Mouse (Mus musculus) frontal cortex, adult 2 months (tissue): ENCODE results near the gene Kcp. TPM values are rescaled to one million over a fixed set of nuclear protein-coding genes. Genes with fewer than 3 reads are reported as not detected.

ENCODE experiments used
- DNase-seq, 2 experiments: peaks; one replicate each; pipeline ENCODE4 v3.0.0; 2022; ENCODE audit warnings: low spot score in 1 of 2; ENCODE audit errors: extremely low spot score in 1 of 2
- polyA plus RNA-seq: library from polyadenylated mRNA; depleted of rRNA; stranded (reverse); fragments of >200 nt; gene quantifications from 2 replicates; pipeline ENCODE4 v1.2.3, GENCODE M21; 2012

Kcp gene
- polyA plus RNA-seq, 1 experiment, result 5.7 TPM

DNA sequence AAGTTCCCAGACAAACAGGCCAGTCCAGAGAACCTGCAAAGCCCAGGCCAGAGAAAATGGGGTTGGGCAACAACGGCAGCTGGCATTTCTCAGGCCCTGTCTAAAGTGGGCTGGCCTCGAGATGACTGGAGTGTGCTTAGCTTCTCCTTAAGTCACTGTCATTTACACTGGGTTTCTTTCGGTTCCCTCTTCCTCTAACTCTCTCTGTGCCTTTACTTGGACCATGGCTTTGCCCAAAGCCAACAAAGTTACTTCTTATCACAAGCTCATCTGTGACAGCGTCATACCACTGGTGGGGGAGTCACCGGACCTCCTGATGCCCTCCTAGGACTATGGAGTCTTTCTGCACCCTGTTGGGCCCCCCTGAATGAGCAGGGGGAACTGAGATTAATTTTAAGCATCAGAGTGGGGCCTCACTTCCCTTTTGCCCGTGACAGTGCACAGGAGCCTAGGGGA lies 16.3 kb upstream of the Kcp start:
- DNase-seq, result no peak

DNA sequence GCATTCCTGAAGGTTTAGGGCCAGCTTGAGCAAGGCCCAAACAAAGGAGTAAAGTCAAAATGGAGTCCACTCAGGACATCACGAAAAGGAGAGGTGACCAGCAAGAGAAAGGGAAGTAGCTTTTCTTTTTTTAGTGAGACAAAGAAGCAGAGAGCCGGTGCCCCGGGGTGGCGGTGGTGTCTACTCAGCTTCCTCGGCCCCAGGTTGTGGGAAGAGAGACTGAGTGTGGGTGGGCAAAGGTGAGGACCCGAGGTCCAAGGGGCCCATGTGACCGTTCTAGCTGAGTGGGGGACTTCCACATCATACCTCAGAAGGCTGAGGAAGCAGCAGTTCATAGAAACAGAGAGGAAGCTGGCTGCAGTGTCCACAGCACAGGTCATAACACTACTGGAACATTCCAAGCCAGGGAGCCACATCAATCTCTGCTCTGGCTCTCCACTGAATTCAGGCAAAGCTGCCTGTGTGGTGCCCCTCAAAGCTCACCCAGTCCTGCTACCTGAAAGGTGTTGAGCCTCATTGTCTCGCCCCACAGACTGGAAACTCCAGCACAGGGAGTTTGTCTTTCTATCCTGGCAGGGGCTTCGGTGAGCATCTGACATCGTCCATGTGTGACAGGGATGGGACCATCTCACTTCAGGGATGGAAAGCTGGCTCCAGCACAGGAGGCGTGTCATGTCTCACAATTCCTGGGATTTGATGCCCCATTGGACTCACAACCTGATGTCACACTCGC lies 15.7 kb upstream of the Kcp start:
- no peak for DNase-seq

DNA sequence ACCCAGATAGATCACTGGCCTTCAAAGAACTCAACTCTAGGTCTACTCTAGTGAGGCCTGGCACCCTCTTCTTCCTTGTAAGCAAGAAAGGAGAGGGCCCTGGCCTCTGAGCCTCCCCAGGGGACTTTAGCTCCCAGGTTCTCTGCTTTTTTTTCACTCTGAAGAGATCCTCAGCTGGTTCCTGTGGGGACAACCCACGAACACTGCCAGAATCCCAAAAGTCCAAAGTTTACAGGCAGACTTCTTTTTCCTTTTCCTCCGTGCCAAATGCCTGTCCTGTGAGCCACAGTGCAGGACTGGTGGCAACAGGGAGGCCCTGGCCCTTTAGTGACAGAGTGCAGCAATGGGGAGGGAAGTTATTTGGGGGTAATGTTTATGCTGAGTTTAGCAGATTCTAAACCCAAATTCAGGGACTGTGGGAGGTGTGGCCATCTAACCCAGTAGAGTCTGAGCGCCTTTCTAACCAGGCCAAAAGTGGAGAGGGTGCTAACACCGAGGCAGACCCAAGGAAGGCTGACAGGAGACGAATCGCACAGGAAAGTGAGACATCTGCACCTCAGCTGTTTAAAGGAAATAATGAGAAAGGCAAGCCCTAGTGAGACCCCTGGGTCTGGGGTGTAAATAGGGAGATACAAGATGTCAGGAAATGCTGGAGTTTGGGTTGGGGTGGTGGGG lies 15.0 kb upstream of the Kcp start:
- DNase-seq, result no peak

DNA sequence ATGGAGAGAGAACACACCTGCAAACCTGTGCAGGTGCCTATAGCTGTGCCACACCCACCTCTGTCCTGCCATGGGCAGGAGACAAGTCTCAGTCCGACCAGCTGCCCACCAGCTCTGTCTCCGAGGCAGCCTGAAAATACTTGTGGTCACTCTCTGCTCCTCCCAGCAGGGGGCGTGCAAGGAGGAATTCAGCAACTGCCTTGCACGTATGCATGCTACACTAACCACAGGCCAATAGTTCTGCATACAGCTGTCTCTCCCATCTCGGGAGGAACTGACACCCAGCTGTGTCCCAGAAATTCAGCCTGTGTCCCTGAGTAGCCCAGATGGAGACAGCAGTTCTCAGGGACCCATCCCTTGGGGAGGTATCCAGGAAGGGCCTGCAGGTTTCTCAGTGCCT lies 9.4 kb upstream of the Kcp start:
- peak in 1 of 2 experiments; percentile 82 for DNase-seq

DNA sequence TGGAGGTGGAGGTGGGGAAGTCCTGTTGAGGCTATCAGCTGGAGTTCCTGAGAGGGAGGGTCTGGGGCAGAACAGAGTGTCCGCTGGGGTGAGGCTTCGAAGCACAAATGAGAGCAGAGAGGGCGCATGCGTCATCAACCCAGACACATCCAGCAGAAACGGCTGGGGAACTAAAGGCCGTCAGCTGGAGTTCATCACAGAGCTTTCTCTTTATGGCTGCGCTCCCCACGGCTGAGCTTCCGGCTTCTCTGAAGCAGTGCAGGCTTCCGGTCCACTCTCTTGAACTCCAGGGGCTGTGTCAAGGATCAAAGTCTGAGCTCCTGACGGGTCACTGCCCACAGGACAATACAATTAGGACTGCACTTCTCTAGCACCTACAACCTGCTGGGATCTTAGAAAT lies 5.5 kb upstream of the Kcp start:
- no peak for DNase-seq

DNA sequence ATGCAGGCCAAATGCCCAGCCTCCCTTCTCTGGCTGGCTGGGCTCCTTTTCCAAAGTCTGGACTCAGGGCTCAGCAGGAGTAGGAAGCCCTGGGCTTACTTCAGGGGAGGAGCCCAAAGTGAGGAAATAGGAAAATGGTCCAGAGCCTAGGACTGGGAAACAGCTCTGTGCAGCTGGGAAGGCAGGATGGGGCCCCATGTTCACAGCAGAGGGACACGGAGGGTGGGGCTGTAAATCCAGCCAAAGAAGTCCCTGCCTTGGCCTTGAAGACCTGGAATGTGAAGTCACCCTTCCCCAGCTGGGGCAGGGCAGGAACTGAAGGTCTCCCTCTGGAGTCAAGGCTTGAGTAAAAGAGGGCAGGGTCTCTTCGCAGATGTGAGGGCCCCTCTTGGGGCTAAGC lies 1.3 kb upstream of the Kcp start:
- DNase-seq, result no peak

DNA sequence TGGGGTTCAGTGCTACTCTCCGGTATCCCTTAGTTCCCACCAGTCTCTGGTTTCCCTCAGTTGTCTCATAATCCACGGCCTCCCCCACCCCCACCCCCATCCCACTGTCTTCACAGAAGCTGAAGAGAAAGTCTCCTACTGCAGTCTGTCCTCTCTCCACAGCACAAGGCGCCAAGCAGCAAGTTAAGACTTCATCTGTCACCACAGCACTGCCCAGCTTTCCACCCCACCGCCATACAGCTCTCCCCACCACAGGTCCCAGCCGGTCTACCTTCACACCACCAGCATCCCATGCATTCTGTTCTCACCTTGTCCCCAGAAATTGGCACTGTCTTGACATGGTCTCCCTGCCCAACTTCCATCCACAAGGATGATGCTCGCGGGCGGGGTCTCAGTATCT lies 918 bp downstream of the Kcp start:
- no peak for DNase-seq

DNA sequence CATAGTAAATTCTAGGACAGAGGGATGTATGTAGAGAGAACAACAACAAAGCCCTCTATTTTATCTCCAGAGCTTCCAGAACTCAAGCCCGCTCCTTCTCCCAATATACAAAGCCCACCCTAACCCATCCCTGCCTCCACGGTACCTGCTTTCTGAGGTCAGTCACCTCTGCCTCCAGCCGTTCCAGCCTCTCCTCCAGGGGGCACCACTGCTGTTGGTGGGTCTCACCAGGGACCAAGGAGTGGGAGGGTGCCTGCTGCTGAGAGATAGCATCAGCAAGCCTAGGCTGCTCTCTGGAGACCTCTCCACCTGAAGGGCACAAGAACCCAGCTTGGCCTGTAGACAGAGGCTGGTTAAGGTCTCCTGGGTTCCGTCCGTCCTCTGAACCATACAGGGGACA lies 2.3 kb downstream of the Kcp start:
- DNase-seq, result no peak

DNA sequence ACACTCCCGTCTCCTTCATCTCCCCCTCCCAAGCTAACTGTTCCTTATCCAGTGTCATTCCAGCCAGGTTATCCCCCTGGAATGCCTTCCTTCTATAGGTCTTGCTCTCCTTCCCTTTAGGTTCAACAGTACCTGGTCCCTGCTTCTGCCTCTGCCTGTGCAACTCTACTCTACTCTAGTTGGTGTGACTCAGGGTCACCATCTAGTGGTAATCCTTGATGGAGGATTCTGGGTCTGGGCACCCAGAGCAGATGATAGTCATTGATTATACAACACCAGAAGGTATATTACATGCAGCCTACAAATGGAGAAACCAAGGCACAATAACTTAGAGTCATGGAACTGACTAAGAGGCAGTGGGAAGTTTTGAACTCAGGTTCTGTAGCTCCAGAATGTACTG lies 6.2 kb downstream of the Kcp start:
- peak in 1 of 2 experiments; percentile 34 for DNase-seq

DNA sequence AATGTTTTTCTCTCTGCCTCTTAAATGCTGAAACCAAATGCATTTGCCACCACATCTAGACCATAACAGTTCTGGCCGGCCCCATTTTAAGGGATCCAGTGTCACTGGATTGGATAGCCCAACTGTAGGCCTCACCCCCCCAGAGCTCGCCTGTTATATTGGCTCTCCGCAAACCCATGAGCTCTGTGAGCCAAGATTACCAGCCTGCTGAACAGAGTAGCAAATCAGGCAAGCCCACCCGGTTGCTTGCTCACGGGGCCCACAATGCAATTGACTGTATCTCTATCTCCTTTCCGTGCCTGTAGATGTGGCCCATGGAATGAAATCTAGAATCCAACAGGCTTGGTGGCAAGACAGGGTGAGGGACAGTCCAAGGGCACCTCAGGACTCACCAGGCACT lies 6.9 kb downstream of the Kcp start:
- no peak for DNase-seq

DNA sequence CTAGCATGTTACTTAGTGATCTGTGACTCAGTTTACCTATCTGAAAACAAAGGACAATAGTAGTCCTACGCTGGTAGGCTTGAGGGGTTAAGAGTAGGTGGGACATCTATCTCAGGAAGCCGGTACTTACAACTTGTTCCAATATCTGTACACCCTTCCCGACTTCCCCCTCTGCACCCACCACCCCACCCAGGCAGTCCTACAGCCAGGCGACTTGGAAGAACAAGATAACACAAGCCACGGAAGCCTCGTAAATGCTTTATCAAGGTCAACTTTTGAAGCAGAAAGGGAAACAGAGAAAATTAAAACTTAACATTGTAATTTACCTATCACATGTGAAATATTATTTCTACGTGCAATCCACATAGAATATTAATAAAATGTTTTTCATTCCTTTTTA lies 7.6 kb downstream of the Kcp start:
- no peak for DNase-seq

DNA sequence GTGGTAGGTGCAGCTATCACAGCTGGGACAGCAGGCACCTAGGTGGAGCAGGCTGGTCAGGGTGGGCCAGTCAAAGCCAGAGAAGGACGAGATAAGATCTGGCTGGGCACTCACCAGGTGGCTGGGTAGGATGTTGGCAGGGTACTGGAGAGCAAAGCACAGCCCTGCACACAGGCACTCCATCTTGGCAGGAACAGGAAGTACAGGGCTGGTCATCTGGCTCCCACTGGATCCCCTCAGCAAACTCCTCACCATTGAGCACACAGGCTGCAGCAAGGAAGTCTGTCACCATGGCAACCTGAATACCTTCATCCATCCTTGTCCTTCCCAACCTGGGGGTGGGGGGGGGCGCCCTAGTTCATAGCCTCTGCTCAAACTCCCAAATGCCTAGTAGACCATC lies 10.0 kb downstream of the Kcp start:
- no peak for DNase-seq

DNA sequence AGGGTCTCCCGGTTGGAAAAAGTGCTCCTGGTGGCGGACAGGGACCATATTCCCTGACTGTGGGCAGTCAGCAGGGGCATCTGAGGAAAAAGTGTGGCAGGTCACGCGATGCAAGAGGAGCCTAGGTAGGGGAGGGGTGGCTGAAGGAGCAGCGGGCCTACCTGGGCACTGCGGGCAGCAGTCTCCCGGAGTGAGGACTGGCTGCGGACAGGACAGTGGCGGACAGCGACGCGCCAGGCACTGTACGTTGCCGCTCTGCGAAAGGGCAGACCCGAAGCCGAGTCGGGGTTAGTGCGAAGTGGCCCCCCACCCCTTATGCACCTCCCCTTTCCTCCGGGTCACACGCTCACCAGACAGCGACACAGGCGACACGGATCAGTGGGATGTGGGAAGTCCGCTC lies 11.5 kb downstream of the Kcp start:
- DNase-seq, result no peak

DNA sequence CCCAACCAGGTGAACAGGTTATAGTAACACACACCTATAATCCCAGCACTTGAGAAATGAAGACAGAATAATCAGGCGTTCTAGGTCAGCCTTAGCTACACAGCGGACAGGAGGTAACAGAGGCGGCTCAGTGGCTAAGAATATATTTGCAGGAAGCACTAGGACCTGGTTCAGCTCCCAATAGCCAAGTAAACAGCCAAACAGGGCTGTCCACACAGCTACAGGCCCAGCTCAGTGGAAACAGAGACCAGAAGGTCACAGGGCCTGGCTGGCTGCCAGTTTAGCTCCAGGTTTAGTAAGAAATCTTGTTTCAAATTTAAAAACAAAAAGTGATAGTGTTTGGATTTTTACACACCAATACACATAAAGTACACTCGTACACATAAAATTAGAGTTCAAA lies 13.7 kb downstream of the Kcp start:
- DNase-seq, result no peak

DNA sequence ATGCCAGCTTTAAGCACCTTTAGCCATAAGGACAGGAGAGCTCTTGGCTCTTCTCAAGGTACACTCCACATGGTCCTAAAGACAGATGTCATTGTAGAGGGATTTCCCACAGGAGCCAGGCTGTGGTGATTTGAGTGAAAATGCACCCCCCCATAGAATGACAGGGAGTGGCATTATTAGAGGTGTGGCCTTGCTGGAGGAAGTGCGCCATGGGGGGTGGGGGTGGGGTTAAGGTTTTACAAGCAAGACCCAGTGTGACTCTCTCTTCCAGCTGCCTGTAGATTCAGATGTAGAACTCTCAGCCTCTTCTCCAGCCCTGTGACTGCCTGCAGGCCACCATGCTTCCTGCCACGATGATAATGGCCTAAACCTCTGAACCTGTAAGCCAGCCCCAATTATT lies 21.8 kb downstream of the Kcp start:
- no peak for DNase-seq

DNA sequence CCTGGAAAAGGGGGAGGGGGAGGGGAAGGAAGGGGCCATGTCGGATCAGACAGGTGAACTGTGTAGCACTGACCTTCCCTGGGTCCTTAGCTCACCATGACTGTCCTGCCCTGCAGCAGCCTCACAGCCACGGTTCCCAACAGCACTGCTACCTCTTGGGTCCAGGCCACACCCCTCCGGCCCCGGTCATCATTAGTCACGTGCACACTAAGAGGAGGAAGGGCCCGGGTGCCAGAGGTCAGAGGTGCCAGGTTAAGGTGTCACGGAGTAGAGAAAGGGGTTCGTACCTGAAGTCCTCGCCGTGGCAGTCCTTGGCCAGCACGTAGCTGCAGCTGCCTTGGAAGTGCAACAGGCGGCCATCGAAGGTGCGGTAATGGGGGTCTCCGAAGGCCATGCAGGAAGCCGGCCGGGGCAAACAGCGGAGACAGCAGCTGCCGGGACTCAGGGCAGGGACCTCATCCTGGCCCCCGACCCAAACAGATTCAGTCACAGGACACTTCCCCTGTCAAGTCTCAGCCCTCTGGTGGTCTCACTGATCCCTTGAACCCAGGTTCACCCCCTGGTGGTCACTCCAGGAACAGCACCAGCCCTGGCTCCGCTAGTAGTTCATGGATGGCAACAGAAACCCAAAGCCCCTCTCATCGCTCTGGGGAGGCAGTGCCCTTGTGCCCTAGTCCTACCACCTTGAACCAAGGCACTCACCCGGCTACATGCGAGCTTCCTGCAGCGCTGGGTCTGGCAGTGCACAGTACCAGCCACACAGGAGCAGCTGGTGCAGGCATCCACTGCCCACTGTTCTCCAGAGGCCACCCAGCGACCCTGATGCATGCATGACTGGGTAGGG lies 22.8 kb downstream of the Kcp start:
- peak in 1 of 2 experiments; percentile 70 for DNase-seq

DNA sequence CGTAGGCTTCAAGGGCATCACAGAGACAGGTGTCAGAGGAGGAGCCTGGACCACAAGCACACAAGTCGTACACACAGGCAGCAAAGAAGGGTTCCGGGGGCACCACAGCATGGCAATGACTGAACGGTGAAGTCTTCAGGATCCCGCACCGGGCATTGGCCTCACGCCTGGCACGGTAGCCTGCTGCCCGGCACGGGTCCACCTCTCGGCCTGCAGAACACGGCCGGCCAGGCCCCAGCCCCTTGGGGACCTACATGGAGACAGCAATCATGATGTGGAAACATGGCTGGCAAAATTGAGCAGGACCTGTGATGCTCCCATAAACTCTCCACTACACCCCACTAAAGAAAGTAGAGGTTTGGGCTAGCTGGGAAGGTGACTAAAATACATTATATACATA lies 25.1 kb downstream of the Kcp start:
- DNase-seq, result no peak

DNA sequence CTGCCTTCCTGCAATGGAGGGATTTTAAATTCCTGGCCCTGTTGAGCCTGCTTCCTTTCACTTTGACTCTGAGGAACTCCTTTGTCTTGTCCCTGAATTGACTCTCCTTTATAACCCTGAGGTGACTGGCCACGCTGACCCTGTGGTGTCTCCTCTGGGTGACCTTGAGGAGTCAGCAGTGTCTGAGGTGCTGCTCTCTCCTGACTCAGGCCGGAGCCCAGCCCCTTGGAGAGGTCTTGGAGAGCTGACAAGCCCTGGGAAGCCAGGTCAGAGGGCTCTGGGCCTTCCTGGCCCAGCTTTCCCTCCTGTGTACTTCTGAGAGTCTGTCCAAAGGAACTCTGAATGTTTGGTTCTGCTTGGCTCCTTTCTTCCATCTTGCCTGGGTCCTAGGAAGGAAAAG lies 33.0 kb downstream of the Kcp start:
- no peak for DNase-seq

DNA sequence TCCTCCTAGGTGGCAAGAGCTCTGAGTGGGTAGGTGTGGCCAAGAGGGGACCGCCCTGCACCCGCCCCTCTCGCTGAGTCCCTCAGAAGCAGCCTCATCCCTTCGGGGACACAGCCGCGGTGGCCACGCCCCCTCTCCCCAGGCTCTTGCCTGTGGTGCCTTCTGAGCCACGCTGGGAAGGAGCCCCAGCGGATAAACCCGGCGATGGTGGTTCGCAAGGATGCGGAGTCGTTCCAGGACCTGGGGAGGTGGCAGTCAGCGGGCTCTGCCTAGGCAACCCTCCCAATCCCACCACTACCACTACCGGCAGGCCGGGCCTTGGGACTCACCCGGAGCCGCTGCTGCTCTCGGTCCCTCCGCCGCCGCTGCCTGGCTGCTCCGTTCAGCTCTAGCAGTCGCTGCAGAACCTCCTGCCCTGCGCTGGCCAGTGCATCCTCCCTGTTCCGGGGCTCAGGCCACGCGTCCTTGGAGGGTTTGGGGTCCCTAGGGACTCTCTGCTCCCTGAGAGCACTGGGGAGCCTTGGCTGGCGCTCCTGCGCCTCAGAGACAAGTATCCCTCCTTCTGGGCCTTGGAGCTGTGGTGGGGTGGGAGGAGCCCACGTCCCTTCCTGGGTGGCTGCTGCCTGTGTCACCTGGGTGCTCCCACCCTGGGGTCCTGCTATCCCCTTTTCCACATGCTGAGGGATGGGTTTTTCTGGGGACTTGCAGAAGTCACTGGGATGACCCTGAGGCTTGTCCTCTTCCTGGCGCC lies 33.6 kb downstream of the Kcp start:
- DNase-seq, result peak; percentile 63 to 82

DNA sequence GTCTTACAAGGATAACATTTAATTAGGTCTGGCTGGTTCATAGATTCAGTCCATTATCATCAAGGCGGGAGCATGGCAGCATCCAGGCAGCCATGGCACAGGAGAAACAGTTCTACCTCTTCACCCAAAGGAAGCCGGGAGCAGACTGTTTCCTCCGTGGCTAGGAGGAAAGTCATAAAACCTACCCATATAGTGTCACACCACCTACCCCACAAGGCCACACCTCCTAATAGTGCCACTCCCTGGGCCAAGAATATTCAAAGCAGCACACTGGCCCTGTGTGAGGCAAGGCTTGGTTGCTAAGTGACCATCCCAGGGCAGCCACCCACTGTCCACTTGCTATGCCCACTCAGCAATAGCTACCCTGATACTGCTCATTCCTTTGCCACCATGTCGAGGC lies 36.6 kb downstream of the Kcp start, which contains the start of gene Atp6v1fnb:
Atp6v1fnb (plus strand) TSS at position 301 of the 400 bp plus-strand sequence.
- no peak for DNase-seq

DNA sequence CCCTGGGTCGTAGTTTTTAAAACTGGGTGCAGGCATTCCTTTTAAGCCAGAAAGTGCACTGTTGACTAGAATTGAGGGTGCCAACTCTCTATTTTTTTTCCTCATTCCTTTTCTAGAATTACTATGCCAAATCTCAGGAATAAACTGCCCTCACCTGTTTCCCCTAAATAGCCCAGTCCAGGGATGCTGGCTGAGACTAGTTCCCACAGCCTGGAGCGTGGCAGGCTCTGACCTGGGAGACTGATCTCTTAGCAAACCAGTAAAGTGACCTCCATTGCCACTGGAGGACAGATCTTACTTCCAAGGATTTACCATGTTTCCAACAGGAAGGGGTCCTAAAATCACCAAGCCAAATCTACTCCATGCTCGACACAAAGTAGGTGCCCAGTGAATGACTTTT lies 38.9 kb downstream of the Kcp start:
- DNase-seq, result no peak
